Mouse (Mus musculus): ENCODE measurements around the gene Zmym3. TPM values are rescaled to one million over a fixed set of nuclear protein-coding genes. Genes with fewer than 3 reads are reported as not detected.

Gene Zmym3
- polyA plus RNA-seq (2014; fragmentation: Nextera tagmentation; extraction: Ambion mirVana), result 67.9 and 75.2 TPM in 2 replicates

GRCm38 (mm10) chrX:101420700-101421095 is at the start of gene Zmym3:
TSS of gene Zmym3 (minus strand) at chrX:101420849.
- H3K27me3 ChIP-seq (ENCODE audit: control insufficient read depth, insufficient read depth, low read length), result no peaks in the 10 kb centered on the region
- 28% methylated on average over 4 of the region's 4 CpGs for WGBS
- peak within 1 kb of the TSS; percentile 57 for H3K4me2 ChIP-seq (ENCODE audit: low read length)
- ATAC-seq (ENCODE audit: low FRiP score, low TSS enrichment), result no peak
- H3K4me1 ChIP-seq (ENCODE audit: control insufficient read depth, insufficient read depth, low read length), result peaks cover 8% of the 10 kb centered on the region
- no peaks in the 10 kb centered on the region for H3K36me3 ChIP-seq (ENCODE audit: control insufficient read depth, insufficient read depth, low read length)
- H3K9me3 ChIP-seq (ENCODE audit: control insufficient read depth, low read length), result no peaks in the 10 kb centered on the region
- peak within 1 kb of the TSS; percentile 86 for H3K27ac ChIP-seq (replicated peaks; ENCODE audit: low read depth, low read length)
- DNase-seq, result peak; percentile 7
- H3K4me3 ChIP-seq (replicated peaks; ENCODE audit: low read depth, low read length), result peak within 1 kb of the TSS; percentile 52
- H3K9ac ChIP-seq (replicated peaks; ENCODE audit: low read length), result peak within 1 kb of the TSS; percentile 50; the same call in 1 of the 2 replicates

GRCm38 (mm10) chrX:101451591-101451990 is 30.9 kb upstream of the Zmym3 start:
- no peaks in the 10 kb centered on the region for H3K27me3 ChIP-seq (ENCODE audit: control insufficient read depth, insufficient read depth, low read length)
- WGBS, result 87% methylated on average over 3 of the region's 3 CpGs
- no peak for DNase-seq
- H3K4me2 ChIP-seq (ENCODE audit: low read length), result no peak overlapping the region
- H3K4me1 ChIP-seq (ENCODE audit: control insufficient read depth, insufficient read depth, low read length), result no peaks in the 10 kb centered on the region
- no peaks in the 10 kb centered on the region for H3K9me3 ChIP-seq (ENCODE audit: control insufficient read depth, low read length)
- peaks cover 43% of the 10 kb centered on the region for H3K36me3 ChIP-seq (ENCODE audit: control insufficient read depth, insufficient read depth, low read length)
- no peak for ATAC-seq (ENCODE audit: low FRiP score, low TSS enrichment)
- H3K4me3 ChIP-seq (replicated peaks; ENCODE audit: low read depth, low read length), result no peak overlapping the region
- H3K9ac ChIP-seq (replicated peaks; ENCODE audit: low read length), result no peak overlapping the region
- no peak overlapping the region for H3K27ac ChIP-seq (replicated peaks; ENCODE audit: low read depth, low read length)

GRCm38 (mm10) chrX:101451147-101451546 is 30.5 kb upstream of the Zmym3 start:
- no peak overlapping the region for H3K4me3 ChIP-seq (replicated peaks; ENCODE audit: low read depth, low read length)
- no peak overlapping the region for H3K9ac ChIP-seq (replicated peaks; ENCODE audit: low read length)
- ATAC-seq (ENCODE audit: low FRiP score, low TSS enrichment) (no peak), DNase-seq (no peak)
- no peaks in the 10 kb centered on the region for H3K9me3 ChIP-seq (ENCODE audit: control insufficient read depth, low read length)
- WGBS, result 67% methylated on average over 1 of the region's 1 CpGs
- H3K36me3 ChIP-seq (ENCODE audit: control insufficient read depth, insufficient read depth, low read length), result peaks cover 47% of the 10 kb centered on the region
- no peak overlapping the region for H3K4me2 ChIP-seq (ENCODE audit: low read length)
- H3K4me1 ChIP-seq (ENCODE audit: control insufficient read depth, insufficient read depth, low read length), result no peaks in the 10 kb centered on the region
- no peak overlapping the region for H3K27ac ChIP-seq (replicated peaks; ENCODE audit: low read depth, low read length)
- H3K27me3 ChIP-seq (ENCODE audit: control insufficient read depth, insufficient read depth, low read length), result no peaks in the 10 kb centered on the region

- no peaks in the 10 kb centered on the region for H3K4me1 ChIP-seq (ENCODE audit: control insufficient read depth, insufficient read depth, low read length)
Observed at GRCm38 (mm10) chrX:101448886-101449475, 28.3 kb upstream of the Zmym3 start, which contains the start of gene Itgb1bp2. TSS of gene Itgb1bp2 (plus strand) at chrX:101449088.

GRCm38 (mm10) chrX:101429976-101430375 is 9.3 kb upstream of the Zmym3 start:
- peak overlapping the region; percentile 94 for H3K27ac ChIP-seq (replicated peaks; ENCODE audit: low read depth, low read length)
- H3K4me3 ChIP-seq (replicated peaks; ENCODE audit: low read depth, low read length), result peak overlapping the region; percentile 60
- no peaks in the 10 kb centered on the region for H3K27me3 ChIP-seq (ENCODE audit: control insufficient read depth, insufficient read depth, low read length)
- ATAC-seq (ENCODE audit: low FRiP score, low TSS enrichment) (peak; percentile 41), DNase-seq (peak; percentile 42)
- H3K36me3 ChIP-seq (ENCODE audit: control insufficient read depth, insufficient read depth, low read length), result no peaks in the 10 kb centered on the region
- WGBS, result 21% methylated on average over 14 of the region's 14 CpGs
- H3K4me1 ChIP-seq (ENCODE audit: control insufficient read depth, insufficient read depth, low read length), result peaks cover 4% of the 10 kb centered on the region; the same call in 1 of the 2 replicates
- H3K4me2 ChIP-seq (ENCODE audit: low read length), result peak overlapping the region; percentile 58
- no peaks in the 10 kb centered on the region for H3K9me3 ChIP-seq (ENCODE audit: control insufficient read depth, low read length)
- peak overlapping the region; percentile 77 for H3K9ac ChIP-seq (replicated peaks; ENCODE audit: low read length)

More at GRCm38 (mm10) chrX:101448886-101449475, 28.3 kb upstream of the Zmym3 start, which contains the start of gene Itgb1bp2:
- H3K27ac ChIP-seq (replicated peaks; ENCODE audit: low read depth, low read length), result no peak within 1 kb of the TSS
- H3K27me3 ChIP-seq (ENCODE audit: control insufficient read depth, insufficient read depth, low read length), result no peaks in the 10 kb centered on the region
- WGBS, result 75% methylated on average over 4 of the region's 4 CpGs
- H3K36me3 ChIP-seq (ENCODE audit: control insufficient read depth, insufficient read depth, low read length), result peaks cover 68% of the 10 kb centered on the region
- no peak for ATAC-seq (ENCODE audit: low FRiP score, low TSS enrichment)
- no peak within 1 kb of the TSS for H3K4me3 ChIP-seq (replicated peaks; ENCODE audit: low read depth, low read length)
- no peak for DNase-seq
- H3K4me2 ChIP-seq (ENCODE audit: low read length), result no peak within 1 kb of the TSS
- H3K9me3 ChIP-seq (ENCODE audit: control insufficient read depth, low read length), result no peaks in the 10 kb centered on the region
- no peak within 1 kb of the TSS for H3K9ac ChIP-seq (replicated peaks; ENCODE audit: low read length)

- peak within 1 kb of the TSS; percentile 60 for H3K4me3 ChIP-seq (replicated peaks; ENCODE audit: low read depth, low read length)
- no peaks in the 10 kb centered on the region for H3K36me3 ChIP-seq (ENCODE audit: control insufficient read depth, insufficient read depth, low read length)
- no peaks in the 10 kb centered on the region for H3K27me3 ChIP-seq (ENCODE audit: control insufficient read depth, insufficient read depth, low read length)
- DNase-seq (peak; percentile 95), ATAC-seq (ENCODE audit: low FRiP score, low TSS enrichment) (peak; percentile 96)
- H3K9me3 ChIP-seq (ENCODE audit: control insufficient read depth, low read length), result no peaks in the 10 kb centered on the region
- 22% methylated on average over 51 of the region's 51 CpGs for WGBS
- peak within 1 kb of the TSS; percentile 58 for H3K4me2 ChIP-seq (ENCODE audit: low read length)
- peak within 1 kb of the TSS; percentile 94 for H3K27ac ChIP-seq (replicated peaks; ENCODE audit: low read depth, low read length)
- peaks cover 4% of the 10 kb centered on the region; the same call in 1 of the 2 replicates for H3K4me1 ChIP-seq (ENCODE audit: control insufficient read depth, insufficient read depth, low read length)
- peak within 1 kb of the TSS; percentile 77 for H3K9ac ChIP-seq (replicated peaks; ENCODE audit: low read length)
Observed at GRCm38 (mm10) chrX:101429142-101429949, 8.7 kb upstream of the Zmym3 start, which contains the start of gene Nono. TSS of gene Nono (plus strand) at chrX:101429318.

- DNase-seq (peak; percentile 52), ATAC-seq (ENCODE audit: low FRiP score, low TSS enrichment) (0 out of 2 replicates have a peak, but pooled peaks have one; percentile 2)
- H3K27ac ChIP-seq (replicated peaks; ENCODE audit: low read depth, low read length), result peak overlapping the region; percentile 90
- H3K4me1 ChIP-seq (ENCODE audit: control insufficient read depth, insufficient read depth, low read length), result peaks cover 4% of the 10 kb centered on the region; the same call in 1 of the 2 replicates
- peak overlapping the region; percentile 27 for H3K4me3 ChIP-seq (replicated peaks; ENCODE audit: low read depth, low read length)
- peak overlapping the region; percentile 52 for H3K4me2 ChIP-seq (ENCODE audit: low read length)
- H3K9ac ChIP-seq (replicated peaks; ENCODE audit: low read length), result no peak overlapping the region
- 31% methylated on average over 7 of the region's 7 CpGs for WGBS
- H3K36me3 ChIP-seq (ENCODE audit: control insufficient read depth, insufficient read depth, low read length), result no peaks in the 10 kb centered on the region
- H3K9me3 ChIP-seq (ENCODE audit: control insufficient read depth, low read length), result no peaks in the 10 kb centered on the region
- H3K27me3 ChIP-seq (ENCODE audit: control insufficient read depth, insufficient read depth, low read length), result no peaks in the 10 kb centered on the region
Observed at GRCm38 (mm10) chrX:101428785-101429141, 8.1 kb upstream of the Zmym3 start.

- Histone ChIP-seq H3K9me3 (ENCODE audit: control insufficient read depth, low read length) (no peaks in the 10 kb centered on the region), H3K36me3 (ENCODE audit: control insufficient read depth, insufficient read depth, low read length) (no peaks in the 10 kb centered on the region), H3K27ac (replicated peaks; ENCODE audit: low read depth, low read length) (no peak overlapping the region), H3K27me3 (ENCODE audit: control insufficient read depth, insufficient read depth, low read length) (no peaks in the 10 kb centered on the region), H3K9ac (replicated peaks; ENCODE audit: low read length) (no peak overlapping the region), H3K4me3 (replicated peaks; ENCODE audit: low read depth, low read length) (no peak overlapping the region), H3K4me1 (ENCODE audit: control insufficient read depth, insufficient read depth, low read length) (peaks cover 4% of the 10 kb centered on the region; the same call in 1 of the 2 replicates), H3K4me2 (ENCODE audit: low read length) (no peak overlapping the region)
- ATAC-seq (ENCODE audit: low FRiP score, low TSS enrichment) (no peak), DNase-seq (peak; percentile 14)
- 0% methylated on average over 1 of the region's 1 CpGs for WGBS
Observed at GRCm38 (mm10) chrX:101427774-101428173, 7.1 kb upstream of the Zmym3 start.

Data from midbrain, embryonic 14.5 days (tissue).